Mouse (Mus musculus) T-cell, adult 2 months (primary cell): ENCODE data around the gene Caskin1.
"Not testable (repeated sequence)": the region's sequence is repeated elsewhere in the genome, so short reads cannot be mapped to it uniquely, and the experiment has no call there.

Experiments
- DNase-seq: peaks from one replicate; pipeline ENCODE4 v3.0.0; 2022; ENCODE audit warnings: low spot score

The Caskin1 gene

GRCm38 (mm10) chr17:24488186-24488661 lies at the start of gene Caskin1:
Gene Caskin1, plus strand, starts transcription at chr17:24488601.
- DNase-seq, result no peak

- DNase-seq, result no peak
These were observed 48.0 kb upstream of the Caskin1 start for GRCm38 (mm10) chr17:24440377-24440776.

GRCm38 (mm10) chr17:24441148-24441547 lies 47.3 kb upstream of the Caskin1 start:
- DNase-seq, result no peak

GRCm38 (mm10) chr17:24442107-24442506 lies 46.3 kb upstream of the Caskin1 start:
- no peak for DNase-seq

- DNase-seq, result no peak
These were observed 45.7 kb upstream of the Caskin1 start, which contains the start of gene Dnase1l2 for GRCm38 (mm10) chr17:24442632-24443155. Gene Dnase1l2, minus strand, starts transcription at chr17:24443105.

GRCm38 (mm10) chr17:24443409-24443808 lies 45.0 kb upstream of the Caskin1 start:
- DNase-seq, result no peak

- no peak for DNase-seq
These were observed 41.8 kb upstream of the Caskin1 start for GRCm38 (mm10) chr17:24446590-24446989.

- no peak for DNase-seq
These were observed 38.9 kb upstream of the Caskin1 start for GRCm38 (mm10) chr17:24449507-24449906.

GRCm38 (mm10) chr17:24451220-24451619 lies 37.2 kb upstream of the Caskin1 start:
- DNase-seq, result no peak

GRCm38 (mm10) chr17:24453372-24453771 lies 35.0 kb upstream of the Caskin1 start:
- no peak for DNase-seq

GRCm38 (mm10) chr17:24454218-24454755 lies 34.1 kb upstream of the Caskin1 start:
- peak; percentile 64 for DNase-seq

GRCm38 (mm10) chr17:24454756-24455522 lies 33.5 kb upstream of the Caskin1 start:
- peak; percentile 100 for DNase-seq

GRCm38 (mm10) chr17:24455523-24456206 lies 32.7 kb upstream of the Caskin1 start:
- not testable (repeated sequence) for DNase-seq

- peak; percentile 42 for DNase-seq
These were observed 26.8 kb upstream of the Caskin1 start for GRCm38 (mm10) chr17:24461580-24461979.

GRCm38 (mm10) chr17:24462932-24463331 lies 25.5 kb upstream of the Caskin1 start:
- DNase-seq, result no peak

- DNase-seq, result no peak
These were observed 24.8 kb upstream of the Caskin1 start for GRCm38 (mm10) chr17:24463374-24464133.

- DNase-seq, result no peak
These were observed 19.7 kb upstream of the Caskin1 start for GRCm38 (mm10) chr17:24468636-24469246.

GRCm38 (mm10) chr17:24469336-24469909 lies 19.0 kb upstream of the Caskin1 start:
- no peak for DNase-seq

- peak; percentile 98 for DNase-seq
These were observed 18.3 kb upstream of the Caskin1 start, which contains the start of the genes E4f1 and Pgp for GRCm38 (mm10) chr17:24469910-24470602. Gene E4f1, minus strand, starts transcription at chr17:24470313. Gene Pgp, plus strand, starts transcription at chr17:24470392.
